Mouse (Mus musculus) olfactory bulb, adult 2 months (tissue): ENCODE measurements around the gene Cabcoco1.

ENCODE experiments used
- CTCF ChIP-seq: fragments of 200-500 bp; IDR thresholded peaks from 2 replicates; pipeline ENCODE4 v1.5.1; 2012; ENCODE audit warnings: low read depth, mild to moderate bottlenecking, low read length, moderate library complexity; ENCODE audit not compliant: insufficient read depth
- POLR2A ChIP-seq: fragments of 200-500 bp; IDR thresholded peaks from 2 replicates; pipeline ENCODE4 v1.6.1; 2012; ENCODE audit warnings: mild to moderate bottlenecking, low read depth, low read length, moderate library complexity; ENCODE audit not compliant: insufficient read depth

GRCm38 (mm10) chr10:68553677-68554076 lies 12.0 kb upstream of the Cabcoco1 start:
- TF ChIP-seq POLR2A (no peak), CTCF (no peak)
